In genomic region chr15:51264599-51265163, GRCm38 (mm10) we compare ENCODE assay signal across 10 mouse cellular contexts.
"Had no signal": no experiment of that assay in that cellular context is flagged by ENCODE, and none has a peak within 500 bp of the region (broad histone marks: within the 10 kb centered on the region; RNA-seq: fewer than 3 reads in every experiment).

No protein-coding gene starts in this region.

- DNase-seq: kidney, postnatal 36 days; liver; liver, embryonic 13.5 days; liver, postnatal 0 days; right cerebral cortex, postnatal 14 days; thymus, adult 2 months; thymus, postnatal 36 days had no signal

- H3K9me3 ChIP-seq: limb, embryonic 12.5 days; midbrain, embryonic 13.5 days; stomach, embryonic 15.5 days had no signal

- H3K36me3 ChIP-seq: limb, embryonic 12.5 days; liver, embryonic 13.5 days; midbrain, embryonic 13.5 days; stomach, embryonic 15.5 days had no signal

- H3K4me2 ChIP-seq: limb, embryonic 12.5 days; liver, embryonic 13.5 days; midbrain, embryonic 13.5 days; stomach, embryonic 15.5 days had no signal

- H3K9ac ChIP-seq: limb, embryonic 12.5 days; liver, embryonic 13.5 days; liver, postnatal 0 days; midbrain, embryonic 13.5 days; stomach, embryonic 15.5 days had no signal

- ATAC-seq: liver, postnatal 0 days; midbrain, embryonic 13.5 days had no signal

- H3K27me3 ChIP-seq: limb, embryonic 12.5 days; liver, embryonic 13.5 days; midbrain, embryonic 13.5 days; stomach, embryonic 15.5 days had no signal

- H3K4me1 ChIP-seq: limb, embryonic 12.5 days; liver, embryonic 13.5 days; midbrain, embryonic 13.5 days; stomach, embryonic 15.5 days had no signal

- H3K4me3 ChIP-seq: limb, embryonic 12.5 days; liver, embryonic 13.5 days; midbrain, embryonic 13.5 days; stomach, embryonic 15.5 days had no signal

- H3K27ac ChIP-seq: limb, embryonic 12.5 days; liver, embryonic 13.5 days; midbrain, embryonic 13.5 days; stomach, embryonic 15.5 days had no signal
